Mouse (Mus musculus): ENCODE measurements around the gene Trpc2. TPM values are rescaled to one million over a fixed set of nuclear protein-coding genes. Genes with fewer than 3 reads are reported as not detected.
"Not testable (repeated sequence)": the region's sequence is repeated elsewhere in the genome, so short reads cannot be mapped to it uniquely, and the experiment has no call there.

Gene Trpc2
- total RNA-seq (2021), result under 1 TPM; 0.63 to 0.69 TPM
- long read RNA-seq, experiment 1, result 0 reads
- long read RNA-seq, experiment 2, result 0 reads

DNA sequence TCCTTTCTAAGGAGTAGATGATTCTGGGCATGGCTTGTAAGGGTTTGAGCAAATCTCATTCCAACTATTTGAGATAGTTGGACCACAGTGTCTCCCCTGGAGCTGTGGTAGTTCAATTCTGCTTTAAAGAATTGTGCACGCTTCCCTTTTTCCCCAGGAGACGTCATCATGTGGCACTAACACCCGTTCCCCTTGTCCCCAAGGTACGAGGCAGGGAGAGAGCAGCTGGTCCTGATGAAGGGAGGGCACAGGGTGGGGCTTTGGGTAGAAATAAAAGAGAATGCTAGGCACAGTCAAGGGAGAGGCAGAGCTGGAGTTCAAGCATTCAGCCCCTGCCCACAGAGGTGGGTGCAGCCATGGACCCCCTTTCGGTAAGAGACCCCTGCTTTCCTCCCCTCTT, at the start of gene Trpc2:
Trpc2 (plus strand) TSS at position 301 of the 400 bp plus-strand sequence.
- no peak for DNase-seq
- intact Hi-C loops (cut with DNase I), result no loop called here

DNA sequence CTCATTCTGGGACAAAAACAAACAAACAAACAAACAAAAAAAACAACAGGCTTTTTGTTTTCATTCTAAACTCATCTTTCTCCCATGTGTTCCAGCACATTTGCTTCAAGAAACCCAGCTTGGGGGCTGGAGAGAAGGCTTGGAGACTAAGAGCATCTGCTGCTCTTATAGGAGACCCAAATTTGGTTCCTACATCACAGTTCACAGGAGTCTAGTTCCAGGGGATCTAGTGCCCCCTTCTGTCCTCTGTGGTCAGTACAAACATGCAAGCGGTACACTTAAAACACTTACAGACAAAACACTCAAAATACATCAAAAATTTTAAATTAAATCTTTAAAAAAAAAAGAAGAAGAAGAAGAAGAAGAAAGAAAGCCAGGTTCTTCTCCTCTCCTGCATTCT, 48.0 kb upstream of the Trpc2 start:
- DNase-seq, result no peak

DNA sequence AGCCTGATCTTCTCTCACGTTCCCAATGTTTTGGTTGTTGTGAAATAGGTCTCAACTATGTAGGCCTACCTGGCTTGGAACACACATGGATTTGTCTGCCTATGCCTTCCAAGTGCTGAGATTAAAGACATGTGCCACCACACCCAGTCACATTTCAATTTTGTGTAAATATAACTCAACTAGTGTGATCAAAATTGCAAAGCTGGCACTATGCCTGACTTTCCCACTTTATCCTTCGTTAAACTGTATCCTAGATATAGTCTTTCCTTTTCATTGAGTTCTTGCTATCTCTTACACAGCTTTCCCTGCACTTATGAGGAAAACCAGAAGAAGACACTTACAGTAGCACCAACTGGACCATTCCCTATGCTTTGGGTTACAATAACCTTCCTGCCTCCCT, 47.4 kb upstream of the Trpc2 start:
- no peak for DNase-seq
- intact Hi-C loops (cut with DNase I), result no loop called here

More for the DNA sequence above, 48.0 kb upstream of the Trpc2 start:
- intact Hi-C loops (cut with DNase I), result no loop called here

DNA sequence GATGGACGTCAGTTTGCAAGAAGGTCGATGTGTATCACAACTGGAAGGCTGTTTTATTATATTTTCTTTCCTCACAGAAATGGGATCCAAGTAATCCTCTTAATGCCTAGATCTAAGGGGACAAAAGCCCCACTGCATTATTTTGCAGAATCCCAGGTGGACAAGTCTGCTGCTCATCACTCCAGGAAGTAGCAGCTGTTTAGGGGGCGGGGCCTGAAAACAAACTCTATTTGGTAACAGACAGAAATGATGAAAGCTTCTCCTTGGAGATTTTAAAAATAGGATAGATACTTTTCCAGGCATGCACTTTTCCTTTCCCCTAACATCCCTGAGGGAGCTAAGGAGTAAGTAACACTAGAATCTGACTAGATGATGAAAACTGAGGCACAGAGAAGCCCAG, 45.6 kb upstream of the Trpc2 start:
- intact Hi-C loops (cut with DNase I), result no loop called here
- no peak for DNase-seq

DNA sequence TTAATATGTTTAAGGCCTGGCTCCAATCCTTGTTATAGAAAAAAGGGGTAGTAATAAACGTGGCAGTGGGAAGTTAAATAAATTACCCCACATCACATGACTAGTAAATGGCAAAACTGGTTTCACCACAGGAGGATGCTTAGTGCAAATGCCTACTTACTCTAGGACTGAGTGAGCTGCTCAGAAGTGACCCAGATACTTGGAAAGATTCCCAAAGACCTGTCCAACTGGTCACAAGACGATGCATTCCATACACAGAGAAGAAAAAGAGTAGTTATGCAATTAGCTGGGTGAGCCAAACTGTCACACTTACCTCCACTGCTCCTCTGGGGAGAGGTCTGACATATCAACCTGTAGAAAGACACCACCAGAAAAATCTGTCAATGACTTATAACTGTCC, 40.6 kb upstream of the Trpc2 start:
- no peak for DNase-seq
- intact Hi-C loops (cut with DNase I), result no loop called here

DNA sequence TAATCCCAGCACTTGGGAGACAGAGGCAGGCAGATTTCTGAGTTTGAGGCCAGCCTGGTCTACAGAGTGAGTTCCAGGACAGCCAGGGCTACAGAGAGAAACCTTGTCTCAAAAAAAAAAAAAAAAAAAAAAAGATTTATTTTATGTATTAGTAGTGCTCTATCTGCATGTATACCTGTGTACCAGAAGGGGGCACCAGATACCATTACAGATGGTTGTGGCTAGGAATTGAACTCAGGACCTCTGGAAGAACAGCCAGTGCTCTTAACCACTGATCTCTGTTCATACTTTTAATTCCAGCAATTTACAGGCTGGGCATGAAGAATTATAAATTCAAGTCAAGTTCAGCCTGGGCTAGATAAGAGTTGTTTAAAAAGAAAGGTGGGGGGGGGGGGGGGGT, 34.4 kb upstream of the Trpc2 start:
- DNase-seq; intact Hi-C loops (cut with DNase I): not testable (repeated sequence)

DNA sequence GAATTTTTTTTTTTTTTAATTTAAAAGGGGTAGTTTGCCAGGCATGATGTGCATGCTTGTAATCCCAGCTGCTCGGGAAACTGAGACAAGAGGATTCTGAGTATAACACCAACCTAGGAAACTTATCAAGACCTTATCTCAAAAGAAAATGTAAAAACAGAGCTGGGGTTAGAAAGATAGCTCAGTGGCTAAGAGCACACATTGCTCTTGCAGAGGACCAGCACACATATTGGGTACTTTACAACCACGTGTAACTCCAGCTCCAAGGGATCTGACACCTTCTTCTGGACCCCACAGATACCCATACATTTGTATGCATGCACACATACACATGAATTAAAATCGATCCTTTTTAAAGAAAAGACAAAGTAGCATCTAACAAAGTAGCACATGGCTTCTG, 21.6 kb upstream of the Trpc2 start:
- DNase-seq, result no peak

DNA sequence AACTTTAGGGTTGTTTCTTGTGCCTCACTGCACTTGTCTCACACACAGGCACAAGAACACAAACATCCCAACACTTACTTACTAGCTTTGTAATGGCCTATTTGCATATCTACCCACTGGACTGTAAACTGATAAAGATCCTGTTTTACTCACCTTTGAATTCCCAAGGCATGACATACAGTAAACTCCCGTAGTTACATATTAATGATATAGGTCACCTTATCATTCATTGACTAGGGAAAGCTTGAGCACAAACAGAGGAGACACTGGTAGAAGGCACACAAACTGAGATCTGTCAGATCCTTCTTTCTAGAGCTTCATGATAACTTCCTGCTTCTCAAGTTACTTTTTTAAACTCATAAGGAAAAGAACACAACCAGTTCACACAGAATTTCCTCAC, 20.7 kb upstream of the Trpc2 start:
- DNase-seq, result no peak
- intact Hi-C loops (cut with DNase I), result no loop called here

More for the DNA sequence above, 21.6 kb upstream of the Trpc2 start:
- intact Hi-C loops (cut with DNase I), result no loop called here

DNA sequence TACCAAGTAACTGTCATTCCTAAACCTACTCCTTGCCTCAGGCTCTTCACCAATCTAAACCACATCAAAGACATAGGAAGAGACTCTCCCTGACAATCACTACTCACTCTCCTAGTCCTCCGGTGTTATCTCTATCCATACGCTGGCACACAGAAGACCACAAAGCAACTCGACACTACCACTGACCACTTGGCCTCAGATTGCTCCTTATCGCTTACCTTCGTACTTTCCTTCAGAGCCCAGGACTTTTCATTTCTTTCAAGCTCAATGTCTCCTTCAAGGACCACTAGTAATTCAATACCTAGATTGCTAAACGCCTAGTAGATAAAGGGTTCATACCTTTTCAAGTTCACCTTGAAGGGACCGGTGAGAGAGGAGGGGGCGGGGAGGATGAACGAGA, 19.0 kb upstream of the Trpc2 start:
- DNase-seq, result no peak
- intact Hi-C loops (cut with DNase I), result no loop called here

DNA sequence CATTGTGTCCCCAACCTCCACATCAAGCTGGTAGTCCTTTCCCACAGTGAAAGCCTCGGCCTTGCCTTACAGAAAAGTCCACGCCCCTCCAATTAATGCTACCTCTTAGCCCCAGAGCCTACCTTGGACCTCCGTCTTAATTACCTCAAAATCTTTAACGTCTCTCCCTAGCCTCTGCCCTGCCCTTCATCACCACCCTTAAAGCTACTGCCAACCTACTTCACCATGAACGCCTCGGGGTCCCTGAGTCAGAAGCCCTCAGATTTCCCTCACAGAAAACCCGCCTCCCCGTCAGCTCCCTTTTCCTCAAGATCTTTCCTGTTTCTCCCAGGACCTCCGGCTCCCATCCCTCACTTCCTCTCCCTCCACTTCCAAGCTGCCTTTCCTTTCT, 18.3 kb upstream of the Trpc2 start:
- intact Hi-C loops (cut with DNase I), result no loop called here
- DNase-seq, result no peak

DNA sequence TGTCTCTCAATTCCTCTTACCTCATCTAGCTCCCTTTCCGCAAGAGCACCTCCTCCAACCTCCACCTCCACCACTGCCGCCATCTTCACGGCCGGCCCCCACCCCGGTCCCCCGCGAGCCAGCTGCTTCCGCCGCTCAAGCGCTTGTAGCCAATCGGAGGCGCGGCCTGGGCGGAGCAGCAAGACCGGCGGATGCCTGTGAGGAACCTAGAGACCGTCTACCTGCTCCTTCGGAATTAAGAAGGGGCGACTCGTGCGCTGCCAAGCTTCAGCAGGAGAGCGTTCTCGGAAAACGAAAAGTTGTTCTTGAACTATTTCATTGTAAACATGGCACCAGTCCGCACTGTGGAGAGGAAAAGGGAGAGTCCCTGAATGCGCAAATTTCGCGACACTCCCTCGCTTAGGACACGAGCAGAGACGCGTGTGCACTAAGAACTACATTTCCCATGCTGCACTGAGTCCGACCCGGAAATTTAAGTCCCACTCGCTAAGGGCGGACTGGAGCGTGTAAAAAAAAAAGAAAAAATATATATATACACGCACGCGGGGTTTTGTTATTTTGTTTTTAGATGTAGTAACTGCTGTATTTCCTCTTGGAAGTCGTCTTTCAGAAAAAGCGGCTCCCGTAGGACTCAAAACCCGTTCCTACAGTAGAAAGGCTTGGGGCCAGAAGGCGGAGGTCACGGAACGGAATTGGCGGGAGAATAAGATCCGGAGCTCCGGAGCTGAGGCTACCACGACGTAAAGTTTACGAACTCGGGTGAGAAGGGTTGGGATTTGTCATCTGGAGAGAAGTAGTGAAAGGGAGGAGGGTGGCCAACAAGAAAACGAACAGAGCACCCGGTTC, 17.6 kb upstream of the Trpc2 start, which contains the start of the genes Rnf121, Xndc1 and Xntrpc:
Rnf121 (minus strand) TSS at position 424 of the 846 bp plus-strand sequence.
Xndc1 (plus strand) TSS at position 466 of the 846 bp plus-strand sequence.
Xntrpc (plus strand) TSS at position 668 of the 846 bp plus-strand sequence.
- intact Hi-C loops (cut with DNase I), result no loop called here
- peak; percentile 92 to 93 for DNase-seq

DNA sequence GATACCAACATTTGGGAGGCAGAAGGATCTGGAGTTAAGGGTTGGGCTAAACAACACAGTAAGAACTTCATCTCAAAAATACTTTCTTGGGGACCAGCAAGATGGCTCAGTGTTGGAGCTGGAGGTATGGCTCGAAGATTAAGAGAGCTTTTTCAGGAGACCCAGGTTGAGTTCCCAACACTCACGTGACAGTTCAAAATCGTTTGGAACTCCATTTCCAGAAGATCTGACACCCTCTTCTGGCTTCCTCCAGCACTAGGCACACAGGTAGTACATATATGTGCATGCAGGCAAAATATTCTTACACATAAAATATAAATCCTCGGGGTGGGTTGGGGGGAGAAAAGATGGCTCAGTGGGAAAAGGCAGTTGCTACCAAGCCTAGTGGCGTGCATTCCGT, 16.6 kb upstream of the Trpc2 start:
- no peak for DNase-seq
- intact Hi-C loops (cut with DNase I), result no loop called here

DNA sequence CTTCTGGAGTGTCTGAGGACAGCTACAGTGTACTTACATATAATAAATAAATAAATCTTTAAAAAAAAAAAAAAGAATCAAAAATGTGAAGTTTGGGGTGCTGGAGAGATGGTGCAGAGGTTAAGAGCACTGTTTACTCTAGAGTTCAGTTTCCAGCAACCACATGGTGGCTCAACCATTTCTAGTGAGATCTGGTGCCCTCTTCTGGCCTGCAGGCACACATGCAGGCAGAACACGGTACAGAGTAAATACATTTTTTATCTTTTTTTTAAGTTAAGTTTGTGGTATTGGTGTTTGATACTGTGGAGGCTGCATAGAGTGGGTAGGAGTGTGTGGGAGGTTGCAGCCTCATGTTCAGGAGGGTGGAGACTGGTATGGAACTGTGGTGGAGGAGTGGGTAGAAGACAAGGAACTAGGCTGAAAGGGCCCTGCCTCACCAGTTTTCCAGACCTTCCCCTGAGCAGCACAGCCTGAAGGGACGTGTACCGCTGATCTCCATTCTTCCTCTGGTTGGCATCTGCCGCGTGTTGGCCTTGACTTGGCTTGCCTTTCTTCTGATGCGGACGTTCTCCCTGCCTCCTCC, 6.1 kb upstream of the Trpc2 start:
- DNase-seq, result peak in 1 of 2 experiments; percentile 26
- intact Hi-C loops (cut with DNase I), result loop anchor here (2.0 kb wide), 1 partner anchor 78 kb away; no protein-coding TSS in a partner anchor

DNA sequence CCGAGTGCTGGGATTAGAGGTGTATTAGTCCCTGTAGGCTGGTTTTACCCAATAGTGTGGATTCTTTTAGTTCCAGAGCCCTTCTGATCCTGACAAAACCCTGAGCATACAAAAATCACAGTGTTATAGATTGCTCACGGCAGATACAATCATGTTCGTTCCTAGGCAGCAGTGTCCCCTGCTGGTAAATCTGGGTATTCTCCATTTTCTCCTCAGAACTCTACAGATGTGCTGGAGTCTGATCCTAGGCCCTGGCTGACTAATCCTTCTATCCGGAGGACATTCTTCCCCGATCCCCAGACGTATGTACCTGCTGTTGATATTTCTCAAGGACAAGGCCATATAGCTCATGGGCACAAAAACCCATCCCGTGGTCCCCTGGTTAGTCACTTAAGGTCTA, 4.4 kb upstream of the Trpc2 start:
- DNase-seq, result peak; percentile 22 to 51
- intact Hi-C loops (cut with DNase I), result loop anchor here (2.0 kb wide), 2 partner anchors 160 to 426 kb away; no protein-coding TSS in a partner anchor

DNA sequence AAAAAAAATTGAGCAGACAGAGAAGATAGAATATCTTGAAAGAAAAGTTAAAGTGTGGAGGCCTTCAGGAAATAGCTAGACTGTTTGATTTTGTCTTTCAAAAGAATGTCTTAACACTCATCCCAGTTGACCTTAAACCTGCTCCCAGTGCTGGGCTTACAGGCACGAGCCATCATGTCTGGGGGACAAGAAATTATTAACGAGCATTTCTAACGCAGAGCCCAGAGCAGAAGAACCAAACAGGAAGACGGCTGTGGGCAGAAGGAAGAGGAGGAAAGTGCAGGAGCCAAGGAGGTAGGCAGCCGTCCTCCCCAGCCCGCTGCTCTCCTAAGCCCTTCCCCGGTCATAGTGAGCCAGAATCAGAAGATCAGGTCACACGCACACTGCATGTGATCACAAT, 2.6 kb upstream of the Trpc2 start:
- DNase-seq, result no peak

DNA sequence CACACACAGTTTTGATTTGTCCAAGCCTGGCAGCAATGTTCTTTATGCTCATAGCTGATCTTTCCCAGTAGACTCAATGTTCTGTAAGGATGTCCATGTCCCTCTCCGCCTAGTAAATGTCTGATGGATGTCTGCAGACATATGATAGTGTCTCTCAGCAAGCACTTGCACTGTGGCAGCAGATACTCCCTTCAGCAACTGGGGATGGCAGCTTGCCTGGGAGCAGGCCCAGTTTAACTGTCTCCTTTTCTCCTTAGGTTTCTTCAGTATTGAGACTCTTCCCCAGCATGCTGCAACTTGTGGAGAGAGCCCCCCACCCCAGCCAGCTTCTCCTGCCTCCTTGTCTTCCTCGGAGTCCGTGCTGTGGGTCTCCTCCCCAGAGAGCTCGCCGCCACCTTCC, 1.1 kb upstream of the Trpc2 start:
- no peak for DNase-seq
- intact Hi-C loops (cut with DNase I), result no loop called here

More for the DNA sequence above, 2.6 kb upstream of the Trpc2 start:
- intact Hi-C loops (cut with DNase I), result no loop called here

DNA sequence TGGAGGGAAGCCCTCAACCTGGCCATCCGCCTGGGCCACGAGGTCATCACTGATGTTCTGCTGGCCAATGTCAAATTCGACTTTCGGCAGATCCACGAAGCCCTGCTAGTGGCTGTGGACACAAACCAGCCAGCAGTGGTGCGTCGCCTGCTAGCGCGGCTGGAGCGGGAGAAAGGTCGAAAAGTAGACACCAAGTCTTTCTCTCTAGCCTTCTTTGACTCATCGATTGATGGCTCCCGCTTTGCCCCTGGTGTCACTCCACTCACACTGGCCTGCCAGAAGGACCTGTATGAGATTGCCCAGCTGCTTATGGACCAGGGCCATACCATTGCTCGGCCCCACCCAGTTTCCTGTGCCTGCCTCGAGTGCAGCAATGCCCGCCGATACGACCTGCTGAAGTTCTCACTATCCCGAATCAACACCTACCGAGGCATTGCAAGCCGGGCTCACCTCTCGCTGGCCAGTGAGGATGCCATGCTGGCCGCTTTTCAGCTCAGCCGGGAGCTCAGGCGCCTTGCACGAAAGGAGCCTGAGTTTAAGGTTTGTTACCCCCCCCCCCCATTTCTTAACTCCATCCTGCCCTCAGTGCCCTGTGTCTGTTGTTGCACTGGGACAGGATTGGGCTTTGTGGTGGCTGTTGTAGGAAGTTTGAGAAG, 1.3 kb downstream of the Trpc2 start:
- no peak for DNase-seq
- intact Hi-C loops (cut with DNase I), result no loop called here

DNA sequence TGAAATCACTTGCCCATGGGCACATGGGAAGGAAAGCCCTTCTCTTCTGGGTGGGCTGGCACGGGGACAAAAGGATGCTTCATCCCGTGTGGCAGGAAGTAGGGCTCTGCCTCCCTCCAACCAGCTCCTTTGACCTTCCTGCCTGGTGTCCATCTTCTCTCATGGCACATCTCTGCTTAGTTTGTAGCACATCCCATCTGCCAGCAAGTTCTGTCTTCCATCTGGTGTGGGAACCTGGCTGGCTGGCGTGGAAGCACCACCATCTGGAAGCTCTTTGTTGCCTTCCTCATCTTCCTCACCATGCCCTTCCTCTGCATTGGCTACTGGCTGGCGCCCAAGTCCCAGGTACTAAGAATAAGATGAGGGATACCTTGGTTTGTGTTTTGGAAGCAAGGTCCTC, 4.4 kb downstream of the Trpc2 start:
- DNase-seq, result no peak
- intact Hi-C loops (cut with DNase I), result no loop called here

DNA sequence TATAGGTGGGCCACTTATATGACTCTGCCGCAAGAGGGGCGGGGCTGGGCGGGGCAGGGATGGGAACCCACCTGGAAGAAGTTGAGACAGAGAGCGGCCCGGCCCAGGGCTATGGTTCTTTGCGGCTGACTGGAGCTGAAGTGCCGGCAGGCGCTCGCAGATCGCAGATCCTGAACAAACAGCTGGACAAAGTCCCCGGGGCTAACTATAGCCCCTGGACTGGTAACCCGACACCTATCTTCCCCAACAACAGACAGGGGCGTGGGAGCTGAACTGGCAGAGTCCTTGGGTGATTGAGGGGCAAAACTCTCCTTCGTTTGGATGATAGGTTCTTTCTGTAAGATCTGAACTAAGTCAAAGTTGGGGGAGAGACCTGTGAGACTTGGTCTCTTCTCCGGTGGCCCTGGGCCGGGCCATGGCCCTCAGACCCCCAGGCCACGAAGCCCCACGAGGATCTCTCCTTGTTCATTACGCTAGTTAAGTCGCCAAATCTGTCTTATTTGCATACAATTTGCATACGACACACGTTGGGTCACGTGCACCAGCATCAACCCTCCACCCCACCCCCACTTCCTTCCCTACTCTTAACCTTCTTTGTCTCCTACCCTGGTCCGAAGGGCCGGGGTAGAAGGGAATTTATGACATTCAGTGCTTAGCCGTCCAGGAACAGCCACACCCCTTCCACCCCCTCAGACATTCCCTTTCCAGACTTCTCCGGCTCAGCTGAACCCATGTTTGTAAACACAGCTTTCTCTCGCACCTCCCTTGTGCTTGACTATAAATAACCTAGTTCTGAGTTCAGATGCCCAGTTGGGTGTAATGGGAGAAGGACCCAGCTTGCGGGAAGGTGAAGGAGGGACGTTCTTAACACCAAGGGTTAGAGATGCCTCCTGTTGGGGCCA, 17.1 kb downstream of the Trpc2 start:
- peak in 1 of 2 experiments; percentile 38 for DNase-seq
- intact Hi-C loops (cut with DNase I), result no loop called here

DNA sequence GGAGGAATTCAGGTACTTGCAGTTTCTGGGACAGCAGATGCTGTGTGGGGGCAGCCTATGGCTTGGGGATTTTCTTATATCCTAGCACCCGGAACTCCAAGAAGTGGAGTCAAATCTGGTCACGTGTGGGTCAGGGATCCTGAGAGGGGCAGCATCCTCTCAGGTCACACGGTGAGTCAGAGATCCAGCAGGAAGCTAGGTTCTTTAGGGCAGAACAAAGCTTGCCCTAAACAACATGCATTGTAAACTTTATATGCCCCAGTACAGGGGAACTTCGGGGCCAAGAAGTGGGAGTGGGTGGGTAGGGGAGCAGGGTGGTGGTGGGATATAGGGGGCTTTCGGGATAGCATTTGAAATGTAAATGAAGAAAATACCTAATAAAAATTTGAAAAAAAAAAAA, 18.0 kb downstream of the Trpc2 start:
- no peak for DNase-seq
- intact Hi-C loops (cut with DNase I), result no loop called here
